ENCODE assay signal across 1 mouse cellular context in the genomic region with DNA sequence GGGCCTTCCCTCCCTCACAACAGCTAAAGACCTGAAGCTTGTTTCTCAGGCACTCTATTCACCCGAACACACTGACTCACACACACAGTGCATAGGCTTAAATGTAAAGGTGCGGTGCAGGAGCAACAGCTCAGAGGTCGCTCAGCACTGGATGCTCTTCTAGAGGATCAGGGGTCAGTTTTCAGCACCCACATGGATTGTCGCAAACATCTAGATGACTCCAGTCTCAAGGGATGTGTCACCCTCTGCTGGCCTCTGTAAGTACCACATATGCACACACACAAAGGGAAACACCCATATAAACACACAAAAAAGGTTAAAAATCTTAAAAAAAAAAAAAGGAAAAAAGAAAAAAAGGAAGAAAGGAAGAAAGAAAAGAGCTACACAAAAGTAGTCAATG.
TF ChIP-seq lines count a peak whose summit lies in the region.

No protein-coding gene starts in this region.

TF ChIP-seq in MEL, 35 proteins besides CTCF, POLR2A, EP300 and RAD21:
- TF ChIP-seq NELFE (IDR thresholded peaks at IDR 0.05; ENCODE audit: low read depth, low read length) (no peak), TBP (IDR thresholded peaks at IDR 0.05; ENCODE audit: low read depth, low read length) (no peak), ZC3H11A (IDR thresholded peaks at IDR 0.05; ENCODE audit: low read depth, low read length) (no peak), ZKSCAN1 (IDR thresholded peaks at IDR 0.05; ENCODE audit: low read depth, low read length) (no peak), MAZ (IDR thresholded peaks at IDR 0.05; ENCODE audit: low read depth, low read length) (no peak), KAT2A (conservative IDR thresholded peaks at IDR 0.05; ENCODE audit: low read depth, low read length) (no peak), HCFC1 (IDR thresholded peaks at IDR 0.05; ENCODE audit: low read depth, low read length) (no peak), E2F4 (IDR thresholded peaks at IDR 0.05; ENCODE audit: borderline replicate concordance, low read depth, low read length) (no peak), MAFK (IDR thresholded peaks at IDR 0.05; ENCODE audit: borderline replicate concordance, low read depth, low read length) (no peak)
